Mouse (Mus musculus): Measurements from ENCODE around the gene Nr6a1. TPM values are rescaled to one million over a fixed set of nuclear protein-coding genes. Genes with fewer than 3 reads are reported as not detected.

Gene Nr6a1
- total RNA-seq, 1 experiment from 2014 or later = 9.5 TPM

DNA sequence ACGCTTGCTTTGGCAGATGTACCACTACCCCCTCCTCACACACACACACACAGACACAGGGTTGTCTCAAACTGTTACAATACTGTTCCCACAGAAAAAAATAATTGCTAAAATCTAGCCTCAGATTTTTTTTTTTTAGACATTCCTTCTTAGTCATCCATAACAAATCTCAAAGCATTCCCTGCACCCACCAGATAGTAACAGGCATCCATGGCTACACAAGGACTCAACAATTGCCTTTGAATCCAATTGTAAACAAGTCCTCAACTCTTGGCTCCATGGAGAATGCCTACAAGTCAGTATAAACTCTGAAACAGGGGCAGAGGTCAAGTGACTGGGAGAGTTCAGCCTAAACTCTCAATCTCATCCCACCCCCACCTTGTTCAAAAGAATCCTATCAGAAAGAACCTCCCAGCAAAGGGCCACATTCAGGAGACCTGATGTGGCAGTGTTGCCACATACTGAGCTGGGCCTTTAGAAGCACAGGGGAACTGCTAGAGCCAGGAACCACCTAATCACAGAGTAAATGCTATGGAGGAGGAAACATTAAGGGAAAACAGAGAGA lies 52.9 kb downstream of the Nr6a1 start:
- DNase-seq = no peak

GRCm38 (mm10) chr2:38872730-38873129 lies 54.8 kb downstream of the Nr6a1 start:
- no peak for DNase-seq

DNA sequence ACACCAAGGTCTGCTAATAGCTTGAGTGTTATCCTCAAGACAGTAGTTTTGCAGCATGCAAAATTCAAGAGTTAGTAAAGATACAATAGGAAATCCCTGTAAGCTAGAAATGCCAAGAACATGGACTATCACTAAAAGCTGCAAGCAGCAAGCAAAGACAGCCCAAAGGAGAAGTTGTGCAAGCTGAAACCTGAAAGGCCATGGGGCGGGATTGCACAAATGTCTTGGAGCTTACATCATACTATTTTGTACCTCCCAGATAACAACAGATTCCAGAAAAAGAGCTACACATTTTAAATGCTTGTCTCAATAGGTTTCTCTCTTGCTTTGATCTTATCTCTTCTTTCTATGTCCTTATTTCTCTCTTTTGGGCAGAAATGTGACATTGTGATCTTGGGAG lies 60.8 kb downstream of the Nr6a1 start:
- no peak for DNase-seq

- no peak for DNase-seq
These were observed 63.5 kb downstream of the Nr6a1 start for GRCm38 (mm10) chr2:38864011-38864410.

GRCm38 (mm10) chr2:38851797-38852196 lies 75.7 kb downstream of the Nr6a1 start:
- no peak for DNase-seq

DNA sequence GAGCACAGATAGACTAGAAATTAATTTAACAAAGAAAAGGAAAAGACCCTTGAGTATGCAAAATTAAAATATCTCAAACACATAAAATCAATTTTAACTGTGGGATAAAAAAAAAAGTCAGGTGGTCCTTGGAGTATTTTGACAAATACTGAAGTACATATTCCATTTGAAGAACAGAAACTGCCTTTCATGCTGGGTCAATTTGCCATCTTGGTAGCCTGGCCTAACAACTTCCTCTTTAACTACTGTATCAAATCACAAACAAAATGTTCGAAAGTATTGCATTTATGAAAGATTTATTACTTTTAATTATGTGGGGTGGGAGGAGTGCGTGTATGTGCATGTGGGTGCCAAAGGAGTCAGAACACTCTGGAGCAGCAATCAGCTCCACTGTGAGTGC lies 81.2 kb downstream of the Nr6a1 start:
- no peak for DNase-seq

DNA sequence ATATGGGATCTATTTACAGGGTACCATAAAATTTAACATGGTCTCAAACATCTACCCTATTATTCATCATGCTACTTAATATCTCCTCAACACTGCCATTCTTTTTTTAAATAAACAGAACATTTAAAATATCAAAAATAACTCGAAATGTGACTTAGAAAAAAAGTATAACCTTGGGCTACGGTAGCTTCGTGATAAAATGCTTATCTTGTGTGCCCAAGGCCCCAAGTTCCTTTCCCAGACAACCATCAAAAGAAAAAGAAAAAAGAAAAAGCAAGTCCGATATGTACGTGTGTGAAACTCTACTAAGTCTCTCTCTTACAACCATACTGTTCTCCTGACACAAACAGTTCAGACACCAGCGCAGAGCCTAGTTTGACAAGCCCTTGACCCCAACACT lies 92.0 kb downstream of the Nr6a1 start:
- DNase-seq = no peak

- no peak for DNase-seq
These were observed 95.5 kb downstream of the Nr6a1 start for GRCm38 (mm10) chr2:38831976-38832375.

- no peak for DNase-seq
These were observed 98.0 kb downstream of the Nr6a1 start for GRCm38 (mm10) chr2:38829521-38829920.

GRCm38 (mm10) chr2:38827801-38828306 lies 99.6 kb downstream of the Nr6a1 start:
- DNase-seq = no peak

DNA sequence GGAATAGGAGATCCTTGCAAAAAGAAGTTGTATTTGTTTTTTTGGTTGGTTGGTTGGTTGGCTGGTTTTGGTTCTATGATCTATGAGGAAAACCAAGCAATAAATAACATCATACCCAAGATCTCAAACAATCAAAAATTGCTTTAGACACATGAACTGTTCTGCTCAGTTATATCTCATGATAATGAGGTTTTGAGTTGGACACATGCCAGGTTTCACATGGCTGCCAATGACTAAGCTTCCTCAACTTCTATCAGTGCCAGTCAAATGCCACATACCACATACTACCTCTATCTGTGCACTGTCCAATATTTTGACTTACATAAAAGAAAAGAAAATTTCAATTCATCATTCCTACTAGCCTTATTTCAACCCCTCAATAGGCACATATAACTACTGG lies 101.3 kb downstream of the Nr6a1 start:
- no peak for DNase-seq

- no peak for DNase-seq
These were observed 102.4 kb downstream of the Nr6a1 start for GRCm38 (mm10) chr2:38824791-38825768.

GRCm38 (mm10) chr2:38823912-38824583 lies 103.4 kb downstream of the Nr6a1 start:
- peak; percentile 49 for DNase-seq

- DNase-seq = no peak
These were observed 104.1 kb downstream of the Nr6a1 start for GRCm38 (mm10) chr2:38823406-38823805.

DNA sequence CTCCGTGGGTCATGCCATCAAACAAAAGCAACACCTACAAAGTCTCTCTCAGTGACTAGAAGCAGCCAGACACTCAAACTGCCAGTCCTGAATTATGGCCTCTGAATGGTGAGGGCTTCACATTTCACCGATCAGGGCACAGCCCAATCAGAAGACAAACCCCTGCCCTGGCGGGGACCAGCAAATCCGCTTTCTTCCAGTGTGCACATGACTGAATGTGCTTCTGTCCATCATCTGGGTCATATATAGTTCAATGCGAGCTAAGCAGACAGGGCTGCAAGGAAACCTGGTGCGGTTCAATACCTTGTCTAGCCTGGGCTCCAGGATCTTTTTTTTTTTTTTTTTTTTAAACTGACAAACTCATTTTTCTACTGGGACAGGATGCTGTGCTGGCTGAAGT lies 104.5 kb downstream of the Nr6a1 start:
- DNase-seq = peak; percentile 33

DNA sequence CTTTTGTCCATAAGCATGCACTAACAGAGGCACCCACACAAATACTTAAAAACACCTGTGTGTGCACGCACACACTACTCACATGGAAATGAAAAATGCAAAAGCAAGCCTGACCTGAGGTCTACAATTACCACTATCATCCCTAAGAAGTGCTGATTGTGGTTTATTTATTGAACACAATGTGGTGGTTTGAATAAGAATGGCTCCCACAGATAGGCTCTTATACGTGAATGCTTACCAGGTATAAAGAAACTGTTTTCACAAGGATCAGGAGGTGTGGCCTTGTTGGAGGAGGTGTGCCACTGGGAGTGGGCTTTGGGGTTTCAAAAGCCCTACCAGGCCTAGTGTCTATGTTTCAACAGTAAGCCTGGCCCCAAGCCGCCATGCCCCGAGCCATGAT lies 110.0 kb downstream of the Nr6a1 start:
- DNase-seq = no peak

DNA sequence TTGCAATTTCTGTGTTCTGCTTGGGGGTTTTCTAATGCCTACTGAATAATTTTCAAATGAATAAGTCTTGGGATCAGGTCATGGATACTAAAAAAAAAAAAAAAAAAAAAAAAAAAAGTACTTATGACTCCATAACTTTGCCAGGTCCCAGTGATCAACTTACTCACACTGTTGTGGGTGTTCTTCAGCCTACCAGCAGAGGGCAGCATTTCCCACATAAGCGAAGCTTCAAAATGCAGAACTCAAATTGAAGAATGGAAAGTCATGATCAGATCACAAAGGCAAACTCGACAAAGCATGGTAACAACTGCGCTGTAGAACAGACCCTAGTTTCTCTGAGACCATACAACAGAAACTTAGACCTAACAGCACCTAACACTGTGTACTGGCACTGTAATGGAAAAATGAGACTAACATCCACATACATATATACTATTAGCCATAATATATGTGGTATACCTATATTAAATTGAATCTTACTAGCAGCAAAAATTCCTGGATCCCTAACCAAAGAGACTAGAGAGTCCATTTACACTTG lies 130.3 kb downstream of the Nr6a1 start:
- peak; percentile 71 for DNase-seq

- no peak for DNase-seq
These were observed 140.2 kb downstream of the Nr6a1 start for GRCm38 (mm10) chr2:38787338-38787737.

GRCm38 (mm10) chr2:38786216-38786960 lies 141.1 kb downstream of the Nr6a1 start:
- no peak for DNase-seq

DNA sequence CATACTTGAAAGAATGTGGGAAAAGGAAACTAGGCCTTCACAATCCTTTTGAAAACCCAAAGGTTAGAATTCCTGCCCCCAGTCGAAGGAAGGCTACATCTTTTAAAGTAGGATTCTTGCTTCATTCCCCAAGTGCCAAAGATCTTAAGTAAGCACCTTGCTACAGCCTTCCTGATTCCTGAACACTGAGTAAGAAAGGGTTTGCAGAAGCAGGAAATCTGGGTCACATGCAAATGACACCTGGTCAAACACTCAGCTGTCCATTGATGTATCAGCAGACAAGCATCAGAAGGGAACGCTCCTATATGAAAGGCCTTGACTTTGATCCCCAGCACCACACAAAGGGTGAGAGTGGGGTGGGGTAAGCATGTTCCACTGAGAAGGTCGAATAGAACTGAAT lies 142.4 kb downstream of the Nr6a1 start:
- DNase-seq = no peak

GRCm38 (mm10) chr2:38784396-38784795 lies 143.1 kb downstream of the Nr6a1 start:
- peak; percentile 2 for DNase-seq

- DNase-seq = no peak
These were observed 144.1 kb downstream of the Nr6a1 start for GRCm38 (mm10) chr2:38783364-38783763.
